Mouse (Mus musculus): ENCODE results near the gene Tspan10. TPM values are rescaled to one million over a fixed set of nuclear protein-coding genes. Genes with fewer than 3 reads are reported as not detected.

The Tspan10 gene
- polyA plus RNA-seq, 1 experiment from 2014 or later: not detected

- ATAC-seq: no peak
- WGBS: 24% methylated on average over 12 of the region's 12 CpGs
These were observed 4.5 kb upstream of the Tspan10 start for GRCm38 (mm10) chr11:120437857-120438385.

GRCm38 (mm10) chr11:120442765-120443280, 379 bp downstream of the Tspan10 start:
- Histone ChIP-seq H3K4me2 (replicated peaks; ENCODE audit: low read depth, low read length) (no peak overlapping the region), H3K9ac (replicated peaks; ENCODE audit: low read depth) (no peak overlapping the region), H3K4me1 (ENCODE audit: insufficient read depth, low read depth, low read length) (no peaks in the 10 kb centered on the region), H3K9me3 (ENCODE audit: low read length) (no peaks in the 10 kb centered on the region), H3K4me3 (ENCODE audit: low read depth, low read length) (no peak overlapping the region), H3K27me3 (replicated peaks; ENCODE audit: insufficient read depth, low read length) (no peaks in the 10 kb centered on the region), H3K36me3 (ENCODE audit: insufficient read depth, low read length) (no peaks in the 10 kb centered on the region), H3K27ac (ENCODE audit: low read length) (no peak overlapping the region)
- DNase-seq (ENCODE audit: low spot score): no peak
- no peak for TF ChIP-seq CTCF (IDR thresholded peaks at IDR 0.05)
- no peak for TF ChIP-seq EP300 (IDR thresholded peaks at IDR 0.05)
- WGBS: 83% methylated on average over 3 of the region's 3 CpGs
- no peak for ATAC-seq

More at GRCm38 (mm10) chr11:120437857-120438385, 4.5 kb upstream of the Tspan10 start:
- H3K9ac ChIP-seq (replicated peaks; ENCODE audit: low read depth): peak overlapping the region; percentile 85; the same call in 1 of the 2 replicates
- H3K4me1 ChIP-seq (ENCODE audit: insufficient read depth, low read depth, low read length): 0 out of 2 replicates have a peak, but pooled peaks cover 6% of the 10 kb centered on the region
- no peaks in the 10 kb centered on the region for H3K27me3 ChIP-seq (replicated peaks; ENCODE audit: insufficient read depth, low read length)
- no peaks in the 10 kb centered on the region for H3K9me3 ChIP-seq (ENCODE audit: low read length)
- no peak for DNase-seq (ENCODE audit: low spot score)
- peak overlapping the region; percentile 73 for H3K4me2 ChIP-seq (replicated peaks; ENCODE audit: low read depth, low read length)
- peak overlapping the region; percentile 99 for H3K4me3 ChIP-seq (ENCODE audit: low read depth, low read length)
- peak overlapping the region; percentile 78; the same call in 1 of the 2 replicates for H3K27ac ChIP-seq (ENCODE audit: low read length)
- H3K36me3 ChIP-seq (ENCODE audit: insufficient read depth, low read length): 0 out of 2 replicates have a peak, but pooled peaks cover 6% of the 10 kb centered on the region
- TF ChIP-seq EP300 (IDR thresholded peaks at IDR 0.05) (no peak), CTCF (IDR thresholded peaks at IDR 0.05) (no peak)

- H3K9me3 ChIP-seq (ENCODE audit: low read length): no peaks in the 10 kb centered on the region
- TF ChIP-seq EP300 (IDR thresholded peaks at IDR 0.05) (no peak), CTCF (IDR thresholded peaks at IDR 0.05) (no peak)
- ATAC-seq (no peak), DNase-seq (ENCODE audit: low spot score) (no peak)
- H3K27me3 ChIP-seq (replicated peaks; ENCODE audit: insufficient read depth, low read length): no peaks in the 10 kb centered on the region
- no peak overlapping the region for H3K9ac ChIP-seq (replicated peaks; ENCODE audit: low read depth)
- H3K27ac ChIP-seq (ENCODE audit: low read length): no peak overlapping the region
- 56% methylated on average over 6 of the region's 6 CpGs for WGBS
- no peaks in the 10 kb centered on the region for H3K4me1 ChIP-seq (ENCODE audit: insufficient read depth, low read depth, low read length)
- H3K4me3 ChIP-seq (ENCODE audit: low read depth, low read length): no peak overlapping the region
- H3K4me2 ChIP-seq (replicated peaks; ENCODE audit: low read depth, low read length): no peak overlapping the region
- no peaks in the 10 kb centered on the region for H3K36me3 ChIP-seq (ENCODE audit: insufficient read depth, low read length)
These were observed 1.7 kb downstream of the Tspan10 start for GRCm38 (mm10) chr11:120444106-120444505.

- Histone ChIP-seq H3K27me3 (replicated peaks; ENCODE audit: insufficient read depth, low read length) (no peaks in the 10 kb centered on the region), H3K4me1 (ENCODE audit: insufficient read depth, low read depth, low read length) (no peaks in the 10 kb centered on the region), H3K27ac (ENCODE audit: low read length) (no peak overlapping the region), H3K36me3 (ENCODE audit: insufficient read depth, low read length) (no peaks in the 10 kb centered on the region), H3K9me3 (ENCODE audit: low read length) (no peaks in the 10 kb centered on the region), H3K9ac (replicated peaks; ENCODE audit: low read depth) (no peak overlapping the region), H3K4me3 (ENCODE audit: low read depth, low read length) (no peak overlapping the region), H3K4me2 (replicated peaks; ENCODE audit: low read depth, low read length) (no peak overlapping the region)
- no peak for TF ChIP-seq EP300 (IDR thresholded peaks at IDR 0.05)
- TF ChIP-seq CTCF (IDR thresholded peaks at IDR 0.05): no peak
- WGBS: 31% methylated on average over 3 of the region's 3 CpGs
- DNase-seq (ENCODE audit: low spot score): no peak
- ATAC-seq: no peak
These were observed 3.0 kb downstream of the Tspan10 start for GRCm38 (mm10) chr11:120445475-120445874.

- 68% methylated on average over 7 of the region's 7 CpGs for WGBS
- no peak overlapping the region for H3K4me2 ChIP-seq (replicated peaks; ENCODE audit: low read depth, low read length)
- H3K9me3 ChIP-seq (ENCODE audit: low read length): no peaks in the 10 kb centered on the region
- no peak overlapping the region for H3K27ac ChIP-seq (ENCODE audit: low read length)
- H3K36me3 ChIP-seq (ENCODE audit: insufficient read depth, low read length): no peaks in the 10 kb centered on the region
- H3K9ac ChIP-seq (replicated peaks; ENCODE audit: low read depth): no peak overlapping the region
- TF ChIP-seq CTCF (IDR thresholded peaks at IDR 0.05) (no peak), EP300 (IDR thresholded peaks at IDR 0.05) (no peak)
- ATAC-seq: no peak
- H3K4me1 ChIP-seq (ENCODE audit: insufficient read depth, low read depth, low read length): no peaks in the 10 kb centered on the region
- DNase-seq (ENCODE audit: low spot score): no peak
- H3K4me3 ChIP-seq (ENCODE audit: low read depth, low read length): no peak overlapping the region
- no peaks in the 10 kb centered on the region for H3K27me3 ChIP-seq (replicated peaks; ENCODE audit: insufficient read depth, low read length)
These were observed 4.7 kb downstream of the Tspan10 start for GRCm38 (mm10) chr11:120447179-120447578.

- TF ChIP-seq CTCF (IDR thresholded peaks at IDR 0.05) (no peak), EP300 (IDR thresholded peaks at IDR 0.05) (no peak)
- Histone ChIP-seq H3K4me2 (replicated peaks; ENCODE audit: low read depth, low read length) (no peak overlapping the region), H3K4me3 (ENCODE audit: low read depth, low read length) (no peak overlapping the region), H3K9me3 (ENCODE audit: low read length) (no peaks in the 10 kb centered on the region), H3K36me3 (ENCODE audit: insufficient read depth, low read length) (0 out of 2 replicates have a peak, but pooled peaks cover 3% of the 10 kb centered on the region), H3K27me3 (replicated peaks; ENCODE audit: insufficient read depth, low read length) (no peaks in the 10 kb centered on the region), H3K27ac (ENCODE audit: low read length) (no peak overlapping the region), H3K4me1 (ENCODE audit: insufficient read depth, low read depth, low read length) (no peaks in the 10 kb centered on the region), H3K9ac (replicated peaks; ENCODE audit: low read depth) (no peak overlapping the region)
- DNase-seq (ENCODE audit: low spot score): no peak
- 72% methylated on average over 3 of the region's 3 CpGs for WGBS
- ATAC-seq: no peak
These were observed 9.8 kb downstream of the Tspan10 start for GRCm38 (mm10) chr11:120452246-120452645.
